Mouse (Mus musculus): Measurements from ENCODE around the gene Trmt44. TPM values are rescaled to one million over a fixed set of nuclear protein-coding genes. Genes with fewer than 3 reads are reported as not detected.

Trmt44 gene
- polyA plus RNA-seq, 1 experiment from 2014 or later, result 9.2 TPM

- peak within 1 kb of the TSS; percentile 85 for H3K27ac ChIP-seq
- H3K4me3 ChIP-seq, result peak within 1 kb of the TSS; percentile 56
- 2% methylated on average over 29 of the region's 29 CpGs for WGBS
- H3K9me3 ChIP-seq, result no peaks in the 10 kb centered on the region
- peaks cover 44% of the 10 kb centered on the region for H3K4me1 ChIP-seq
- peak; percentile 90 for DNase-seq (ENCODE audit: extremely low spot score, low spot score)
- H3K36me3 ChIP-seq (replicated peaks), result no peaks in the 10 kb centered on the region
- H3K27me3 ChIP-seq (ENCODE audit: poor library complexity, severe bottlenecking), result peaks cover 52% of the 10 kb centered on the region
These were observed 49.3 kb downstream of the Trmt44 start, which contains the start of gene Cpz for GRCm38 (mm10) chr5:35525469-35526123. Gene Cpz, minus strand, starts transcription at chr5:35525698.

- DNase-seq (ENCODE audit: extremely low spot score, low spot score), result no peak
- Histone ChIP-seq H3K4me1 (peaks cover 38% of the 10 kb centered on the region), H3K4me3 (peak overlapping the region; percentile 56), H3K27ac (peak overlapping the region; percentile 85; the same call in 1 of the 2 replicates), H3K36me3 (replicated peaks) (no peaks in the 10 kb centered on the region), H3K27me3 (ENCODE audit: poor library complexity, severe bottlenecking) (peaks cover 63% of the 10 kb centered on the region), H3K9me3 (no peaks in the 10 kb centered on the region)
- WGBS, result 67% methylated on average over 2 of the region's 2 CpGs
These were observed 50.5 kb downstream of the Trmt44 start for GRCm38 (mm10) chr5:35524381-35524780.

GRCm38 (mm10) chr5:35523735-35524134, 51.1 kb downstream of the Trmt44 start:
- peak; percentile 80 for DNase-seq (ENCODE audit: extremely low spot score, low spot score)
- Histone ChIP-seq H3K9me3 (no peaks in the 10 kb centered on the region), H3K4me1 (peaks cover 38% of the 10 kb centered on the region), H3K4me3 (no peak overlapping the region), H3K27ac (no peak overlapping the region), H3K27me3 (ENCODE audit: poor library complexity, severe bottlenecking) (peaks cover 63% of the 10 kb centered on the region), H3K36me3 (replicated peaks) (no peaks in the 10 kb centered on the region)
- 4% methylated on average over 5 of the region's 5 CpGs for WGBS

GRCm38 (mm10) chr5:35516781-35517180, 58.1 kb downstream of the Trmt44 start:
- H3K36me3 ChIP-seq (replicated peaks), result no peaks in the 10 kb centered on the region
- no peak overlapping the region for H3K27ac ChIP-seq
- WGBS, result 85% methylated on average over 11 of the region's 11 CpGs
- H3K4me1 ChIP-seq, result no peaks in the 10 kb centered on the region
- H3K9me3 ChIP-seq, result no peaks in the 10 kb centered on the region
- no peak overlapping the region for H3K4me3 ChIP-seq
- peaks cover 16% of the 10 kb centered on the region for H3K27me3 ChIP-seq (ENCODE audit: poor library complexity, severe bottlenecking)
- DNase-seq (ENCODE audit: extremely low spot score, low spot score), result no peak

GRCm38 (mm10) chr5:35510589-35510988, 64.3 kb downstream of the Trmt44 start:
- no peaks in the 10 kb centered on the region for H3K9me3 ChIP-seq
- DNase-seq (ENCODE audit: extremely low spot score, low spot score), result peak; percentile 73
- peaks cover 41% of the 10 kb centered on the region for H3K27me3 ChIP-seq (ENCODE audit: poor library complexity, severe bottlenecking)
- no peaks in the 10 kb centered on the region for H3K36me3 ChIP-seq (replicated peaks)
- no peak overlapping the region for H3K4me3 ChIP-seq
- 26% methylated on average over 5 of the region's 5 CpGs for WGBS
- no peaks in the 10 kb centered on the region for H3K4me1 ChIP-seq
- no peak overlapping the region for H3K27ac ChIP-seq

Other genes starting within 250 kb of the Trmt44 start
- gene Hmx1, start 186.0 kb downstream of the Trmt44 start, polyA plus RNA-seq (2016; fragmentation: Nextera tagmentation; extraction: Ambion mirVana), result 0.38 and 0.69 TPM in 2 replicates
- gene Cpz, start 49.4 kb downstream of the Trmt44 start, polyA plus RNA-seq (2016; fragmentation: Nextera tagmentation; extraction: Ambion mirVana), result 4.6 and 5.3 TPM in 2 replicates
- gene Acox3, start 8.0 kb upstream of the Trmt44 start, polyA plus RNA-seq (2016; fragmentation: Nextera tagmentation; extraction: Ambion mirVana), result 10.3 and 10.8 TPM in 2 replicates
- gene Htra3, start 104.7 kb upstream of the Trmt44 start, polyA plus RNA-seq (2016; fragmentation: Nextera tagmentation; extraction: Ambion mirVana), result 3.1 and 3.6 TPM in 2 replicates
- 3.9 and 4.5 TPM in 2 replicates for gene Sh3tc1, start 164.9 kb upstream of the Trmt44 start, polyA plus RNA-seq (2016; fragmentation: Nextera tagmentation; extraction: Ambion mirVana)
- 0.49 TPM in 1 of 2 replicates, not detected in the other for gene Ablim2, start 182.8 kb upstream of the Trmt44 start, polyA plus RNA-seq (2016; fragmentation: Nextera tagmentation; extraction: Ambion mirVana)

Measured in forebrain, embryonic 10.5 days (tissue).